ENCODE assay signal across 9 mouse cellular contexts in the genomic region with DNA sequence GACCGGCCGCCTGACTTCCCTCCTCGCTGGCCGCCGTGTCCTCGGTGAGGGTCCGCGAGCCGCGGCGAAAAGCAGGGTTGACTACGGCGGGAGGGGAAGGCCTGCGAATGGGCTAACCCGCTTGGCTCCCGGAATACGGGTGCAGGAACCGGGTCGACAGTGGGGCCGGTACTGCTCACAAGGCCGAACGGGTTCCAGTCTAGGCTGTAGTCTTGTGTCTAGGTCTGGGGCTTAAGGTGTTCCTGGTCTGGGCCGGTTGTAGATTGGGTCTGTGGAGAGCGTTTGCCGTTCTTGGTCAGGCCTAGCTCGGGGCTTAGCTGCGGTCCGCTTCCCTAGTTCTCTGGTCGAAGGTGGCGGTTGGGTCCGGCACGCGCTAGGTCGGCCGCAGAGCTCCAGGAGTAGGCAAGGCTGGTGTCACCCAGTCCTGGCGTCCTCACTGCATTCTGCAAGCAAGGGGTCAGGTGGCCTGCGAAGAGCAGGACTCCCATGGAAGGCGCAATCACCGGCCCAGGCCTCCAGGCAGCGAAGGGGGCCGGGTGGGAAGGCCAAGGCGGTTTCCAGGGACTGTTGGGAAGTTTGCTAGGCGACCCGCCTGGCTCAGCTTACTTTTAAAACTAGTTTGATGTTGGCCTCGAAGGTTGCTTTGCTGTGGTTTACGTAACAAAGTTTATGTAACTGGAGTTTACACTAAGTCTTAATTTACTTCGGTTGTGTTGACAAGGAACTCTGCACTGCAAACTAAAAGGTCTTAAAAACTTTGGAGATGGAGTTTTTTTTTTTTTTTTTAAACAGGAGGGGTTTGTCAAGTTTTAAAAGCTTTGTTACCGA. TPM values are rescaled to one million over a fixed set of nuclear protein-coding genes. Genes with fewer than 3 reads are reported as not detected.
A peak's percentile ranks its signal among the peaks of the same experiment; 100 is the strongest.
DNase-seq lines count a peak whose midpoint lies in the region; ATAC-seq and TF ChIP-seq lines count a peak whose summit lies in the region.
"Had no signal": no experiment of that assay in that cellular context is flagged by ENCODE, and none has a peak within 500 bp of the region (broad histone marks: within the 10 kb centered on the region; RNA-seq: fewer than 3 reads in every experiment).

No protein-coding gene starts in this region.

- 2% methylated on average over 48 of the region's 48 CpGs for WGBS in cerebellum, adult 2 months
- 1% methylated on average over 48 of the region's 48 CpGs for WGBS in heart, embryonic 14.5 days
- WGBS in limb, embryonic 10.5 days, result 1% methylated on average over 48 of the region's 48 CpGs
- WGBS in midbrain, embryonic 10.5 days, result 2% methylated on average over 48 of the region's 48 CpGs

- H3K9ac ChIP-seq in ES-E14 (ENCODE audit: insufficient read depth, low read depth, low read length, poor library complexity, severe bottlenecking), result peak overlapping the region; percentile 85
- peak overlapping the region; percentile 97 for H3K9ac ChIP-seq in heart, embryonic 14.5 days (ENCODE audit: low read length)

- in situ Hi-C loops in ES-E14 (cut with MboI; ENCODE audit: low sequenced_read_pairs in 2 of 2, unreplicated experiment in 2 of 2), result no loop called here

- no peaks in the 10 kb centered on the region for H3K27me3 ChIP-seq in cerebellum, adult 2 months (ENCODE audit: control insufficient read depth, insufficient read depth, low read length)
- no peaks in the 10 kb centered on the region for H3K27me3 ChIP-seq in heart, embryonic 14.5 days (ENCODE audit: control insufficient read depth, insufficient read depth, low read length)
- H3K27me3 ChIP-seq in limb, embryonic 10.5 days (ENCODE audit: low read depth, poor library complexity, severe bottlenecking), result no peaks in the 10 kb centered on the region
- H3K27me3 ChIP-seq in midbrain, embryonic 10.5 days (ENCODE audit: low read depth, poor library complexity, severe bottlenecking), result no peaks in the 10 kb centered on the region

- H3K9me3 ChIP-seq in ES-E14 (ENCODE audit: control insufficient read depth, insufficient read depth, low read depth, low read length), result no peaks in the 10 kb centered on the region
- no peaks in the 10 kb centered on the region for H3K9me3 ChIP-seq in heart, embryonic 14.5 days (ENCODE audit: control insufficient read depth, low read length)
- H3K9me3 ChIP-seq in limb, embryonic 10.5 days (replicated peaks), result no peaks in the 10 kb centered on the region
- no peaks in the 10 kb centered on the region for H3K9me3 ChIP-seq in midbrain, embryonic 10.5 days (replicated peaks)

- DNase-seq in cerebellum, adult 2 months, result no peak
- no peak for DNase-seq in cerebellum, adult 9-11 months
- DNase-seq in ES-E14 (ENCODE audit: low read depth, low spot score), result no peak
- peak; percentile 29 for DNase-seq in embryo, embryonic 11.5 days (ENCODE audit: low read depth, low spot score)
- no peak for DNase-seq in limb, embryonic 10.5 days (ENCODE audit: low spot score)
- DNase-seq in midbrain, embryonic 10.5 days (ENCODE audit: low spot score), result peak; percentile 61
- no peak for DNase-seq in B cell, adult 2 months

- peaks cover 2% of the 10 kb centered on the region; the same call in 1 of the 2 replicates for H3K36me3 ChIP-seq in ES-E14 (ENCODE audit: control insufficient read depth, insufficient read depth, low read length, poor library complexity, severe bottlenecking)
- H3K36me3 ChIP-seq in heart, embryonic 14.5 days (ENCODE audit: control insufficient read depth, insufficient read depth, low read length), result no peaks in the 10 kb centered on the region
- H3K36me3 ChIP-seq in limb, embryonic 10.5 days, result 0 out of 2 replicates have a peak, but pooled peaks cover 7% of the 10 kb centered on the region
- H3K36me3 ChIP-seq in midbrain, embryonic 10.5 days, result no peaks in the 10 kb centered on the region

- no peaks in the 10 kb centered on the region; the same call in 1 of the 2 replicates for H3K4me1 ChIP-seq in cerebellum, adult 2 months (ENCODE audit: control insufficient read depth, insufficient read depth, low read length)
- H3K4me1 ChIP-seq in ES-E14 (ENCODE audit: control insufficient read depth in 2 of 2, insufficient read depth in 2 of 2, low read length in 2 of 2, poor library complexity in 1 of 2), result peaks cover 6% of the 10 kb centered on the region in 2 experiments; a peak in 3 of 4 replicates
- H3K4me1 ChIP-seq in heart, embryonic 14.5 days (ENCODE audit: control insufficient read depth in 2 of 2, insufficient read depth in 2 of 2, low read length in 2 of 2), result peaks cover 2 to 31% of the 10 kb centered on the region in 2 experiments
- peaks cover 15% of the 10 kb centered on the region for H3K4me1 ChIP-seq in limb, embryonic 10.5 days
- peaks cover 32% of the 10 kb centered on the region for H3K4me1 ChIP-seq in midbrain, embryonic 10.5 days

- peak overlapping the region; percentile 58 for H3K27ac ChIP-seq in cerebellum, adult 2 months (ENCODE audit: insufficient read depth, low read length)
- H3K27ac ChIP-seq in ES-E14 (ENCODE audit: insufficient read depth, low read depth, low read length, poor library complexity, severe bottlenecking), result peak overlapping the region; percentile 86
- peak overlapping the region; percentile 98 for H3K27ac ChIP-seq in heart, embryonic 14.5 days (replicated peaks in 1 of 2; ENCODE audit: control insufficient read depth in 1 of 2, insufficient read depth in 1 of 2, low read depth in 2 of 2, low read length in 2 of 2)
- peak overlapping the region; percentile 95 for H3K27ac ChIP-seq in limb, embryonic 10.5 days
- peak overlapping the region; percentile 95 for H3K27ac ChIP-seq in midbrain, embryonic 10.5 days (replicated peaks)

- H3K4me3 ChIP-seq in cerebellum, adult 2 months (replicated peaks; ENCODE audit: insufficient read depth, low read depth, low read length), result peak overlapping the region; percentile 98
- peak overlapping the region; percentile 86 to 93 for H3K4me3 ChIP-seq in ES-E14 (ENCODE audit: insufficient read depth in 1 of 2, low read depth in 1 of 2, low read length in 2 of 2, poor library complexity in 1 of 2, severe bottlenecking in 1 of 2)
- peak overlapping the region; percentile 66 to 93 for H3K4me3 ChIP-seq in heart, embryonic 14.5 days (ENCODE audit: control insufficient read depth in 1 of 2, insufficient read depth in 1 of 2, low read depth in 1 of 2, low read length in 2 of 2)
- H3K4me3 ChIP-seq in limb, embryonic 10.5 days, result peak overlapping the region; percentile 78
- peak overlapping the region; percentile 98 for H3K4me3 ChIP-seq in midbrain, embryonic 10.5 days

- no peak for TF ChIP-seq POLR2A in cerebellum, adult 2 months (IDR thresholded peaks at IDR 0.05; ENCODE audit: borderline replicate concordance, insufficient read depth, low read length)

- ATAC-seq in heart, embryonic 14.5 days (ENCODE audit: insufficient number of reproducible peaks, insufficient read depth, low FRiP score, low read depth), result peak; percentile 57

- H3K4me2 ChIP-seq in heart, embryonic 14.5 days (ENCODE audit: low read length), result peak overlapping the region; percentile 88

- TF ChIP-seq CTCF in cerebellum, adult 2 months (IDR thresholded peaks at IDR 0.05; ENCODE audit: borderline replicate concordance, insufficient read depth, low read depth, low read length), result no peak

TF ChIP-seq in ES-E14, 5 proteins besides CTCF, POLR2A, EP300 and RAD21:
- TF ChIP-seq CHD2 (IDR thresholded peaks at IDR 0.05; ENCODE audit: low read depth, low read length), result no peak
- no peak for TF ChIP-seq MAFK (IDR thresholded peaks at IDR 0.05; ENCODE audit: insufficient read depth, low read depth, low read length)
- TF ChIP-seq ZC3H11A (IDR thresholded peaks at IDR 0.05; ENCODE audit: borderline replicate concordance, low read depth, low read length), result no peak
- TF ChIP-seq ZNF384 (IDR thresholded peaks at IDR 0.05; ENCODE audit: low read depth, low read length), result no peak
- TF ChIP-seq HCFC1 (IDR thresholded peaks at IDR 0.05; ENCODE audit: borderline replicate concordance, insufficient read depth, low read length), result no peak

RNA-seq across cellular contexts. Expression of gene Gm5129, which starts 0.6 kb away (rescaled TPM):
- 0.84 TPM in 1 of 2 replicates, not detected in the other for polyA plus RNA-seq in cerebellum, adult 2 months (2012; rRNA removed)
- not detected in 2 replicates for total RNA-seq in ES-E14 (2012; rRNA removed)
- polyA plus RNA-seq in heart, embryonic 14.5 days (2014; fragmentation: Nextera tagmentation; extraction: Ambion mirVana), result not detected in 2 replicates
- 0.86 TPM in 1 of 2 replicates, not detected in the other for polyA plus RNA-seq in limb, embryonic 10.5 days (2016; fragmentation: Nextera tagmentation; extraction: Ambion mirVana)
- polyA plus RNA-seq in midbrain, embryonic 10.5 days (2016; fragmentation: Nextera tagmentation; extraction: Ambion mirVana), result not detected in 2 replicates
- polyA plus RNA-seq: large intestine, adult 2 months had no signal

RNA-seq across cellular contexts. Expression of gene Dnajb6, which starts 0.8 kb away (rescaled TPM):
- polyA plus RNA-seq in cerebellum, adult 2 months (2012; rRNA removed), result 161 and 163 TPM in 2 replicates
- total RNA-seq in ES-E14 (2012; rRNA removed), result 163 and 224 TPM in 2 replicates
- 85.5 and 90.0 TPM in 2 replicates for polyA plus RNA-seq in heart, embryonic 14.5 days (2014; fragmentation: Nextera tagmentation; extraction: Ambion mirVana)
- polyA plus RNA-seq in limb, embryonic 10.5 days (2016; fragmentation: Nextera tagmentation; extraction: Ambion mirVana), result 177 and 179 TPM in 2 replicates
- 173 and 191 TPM in 2 replicates for polyA plus RNA-seq in midbrain, embryonic 10.5 days (2016; fragmentation: Nextera tagmentation; extraction: Ambion mirVana)

Comparison
In these comparisons a context has a peak if more than half of its experiments do, and no peak if none do; other contexts are left out.
1. DNase-seq: peak in embryo, embryonic 11.5 days (single experiment) and midbrain, embryonic 10.5 days (single experiment); none in cerebellum, adult 2 months (0 of 2), cerebellum, adult 9-11 months (single experiment), ES-E14 (single experiment), limb, embryonic 10.5 days (single experiment) and B cell, adult 2 months (0 of 2).
2. Peak in every context shown above with its lines, with median percentiles within 50 percentile points of each other: H3K27ac ChIP-seq and H3K4me3 ChIP-seq.